Mouse (Mus musculus): Measurements from ENCODE around the gene Armc2. TPM values are rescaled to one million over a fixed set of nuclear protein-coding genes. Genes with fewer than 3 reads are reported as not detected.

The Armc2 gene
- total and polyA plus RNA-seq, 2 experiments from 2014 or later, result 1.7 to 3.3 TPM

GRCm38 (mm10) chr10:41992059-41992440, 26.2 kb downstream of the Armc2 start:
- H3K9me3 ChIP-seq (replicated peaks; ENCODE audit: control insufficient read depth, low read length), result no peaks in the 10 kb centered on the region
- peaks cover 25% of the 10 kb centered on the region for H3K4me1 ChIP-seq (ENCODE audit: control insufficient read depth, insufficient read depth)
- no peaks in the 10 kb centered on the region for H3K36me3 ChIP-seq (replicated peaks; ENCODE audit: control insufficient read depth, insufficient read depth, low read length)
- no peak overlapping the region for H3K4me2 ChIP-seq (ENCODE audit: low read depth, low read length)
- no peak for DNase-seq (ENCODE audit: low spot score)
- ATAC-seq (ENCODE audit: insufficient read depth, low read depth), result peak; percentile 12; the same call in 1 of the 2 replicates
- no peak overlapping the region for H3K9ac ChIP-seq (replicated peaks; ENCODE audit: low read depth, low read length)
- H3K27ac ChIP-seq (ENCODE audit: low read depth), result peak overlapping the region; percentile 68
- 73% methylated on average over 5 of the region's 5 CpGs for WGBS
- no peak overlapping the region for H3K4me3 ChIP-seq (ENCODE audit: low read depth, low read length)
- TF ChIP-seq EP300 (IDR thresholded peaks at IDR 0.05; ENCODE audit: low read depth) (no peak), CTCF (IDR thresholded peaks at IDR 0.05; ENCODE audit: low read depth) (no peak)
- no peaks in the 10 kb centered on the region for H3K27me3 ChIP-seq (ENCODE audit: control insufficient read depth, insufficient read depth, low read length)

DNA sequence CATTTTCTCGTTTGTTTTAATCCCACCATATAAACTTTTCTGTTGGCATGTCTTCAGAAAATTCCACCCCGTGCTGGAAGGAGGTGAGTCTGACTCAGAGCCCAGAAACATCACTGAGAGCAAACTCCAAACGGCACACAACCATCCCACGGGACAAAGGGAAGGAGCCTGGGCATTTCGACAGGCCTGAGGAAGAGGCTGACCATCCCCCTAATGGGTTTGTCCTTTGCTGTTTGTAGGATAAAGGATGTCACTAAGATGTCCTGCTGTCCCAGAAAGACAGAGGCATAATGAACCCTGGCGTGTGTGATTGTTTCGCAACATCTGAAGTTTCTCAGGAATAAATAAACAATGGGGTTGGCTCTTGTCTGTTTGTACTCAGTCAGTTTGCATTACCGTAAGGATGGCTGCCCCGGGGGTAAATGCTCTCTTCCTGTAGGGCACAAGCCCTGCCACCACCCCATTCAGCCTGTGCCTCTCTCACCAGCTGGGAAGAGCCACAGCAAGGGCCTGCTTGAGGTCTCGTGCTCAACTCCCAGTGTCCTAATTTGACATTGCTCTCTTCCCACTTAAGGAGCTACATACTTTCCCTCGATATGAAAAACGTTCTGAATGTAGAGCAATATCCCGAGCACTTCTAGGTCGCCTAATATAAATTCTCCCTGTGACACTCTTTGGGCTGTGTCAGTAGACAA, 26.7 kb downstream of the Armc2 start:
- DNase-seq (ENCODE audit: low spot score) (peak; percentile 63), ATAC-seq (ENCODE audit: insufficient read depth, low read depth) (peak; percentile 47)
- H3K27me3 ChIP-seq (ENCODE audit: control insufficient read depth, insufficient read depth, low read length), result no peaks in the 10 kb centered on the region
- no peak overlapping the region for H3K9ac ChIP-seq (replicated peaks; ENCODE audit: low read depth, low read length)
- no peaks in the 10 kb centered on the region for H3K36me3 ChIP-seq (replicated peaks; ENCODE audit: control insufficient read depth, insufficient read depth, low read length)
- peak overlapping the region; percentile 68 for H3K27ac ChIP-seq (ENCODE audit: low read depth)
- no peak overlapping the region for H3K4me3 ChIP-seq (ENCODE audit: low read depth, low read length)
- no peaks in the 10 kb centered on the region for H3K9me3 ChIP-seq (replicated peaks; ENCODE audit: control insufficient read depth, low read length)
- WGBS, result 32% methylated on average over 14 of the region's 14 CpGs
- peaks cover 20% of the 10 kb centered on the region for H3K4me1 ChIP-seq (ENCODE audit: control insufficient read depth, insufficient read depth)
- H3K4me2 ChIP-seq (ENCODE audit: low read depth, low read length), result no peak overlapping the region
- TF ChIP-seq CTCF (IDR thresholded peaks at IDR 0.05; ENCODE audit: low read depth), result no peak
- TF ChIP-seq EP300 (IDR thresholded peaks at IDR 0.05; ENCODE audit: low read depth), result no peak

DNA sequence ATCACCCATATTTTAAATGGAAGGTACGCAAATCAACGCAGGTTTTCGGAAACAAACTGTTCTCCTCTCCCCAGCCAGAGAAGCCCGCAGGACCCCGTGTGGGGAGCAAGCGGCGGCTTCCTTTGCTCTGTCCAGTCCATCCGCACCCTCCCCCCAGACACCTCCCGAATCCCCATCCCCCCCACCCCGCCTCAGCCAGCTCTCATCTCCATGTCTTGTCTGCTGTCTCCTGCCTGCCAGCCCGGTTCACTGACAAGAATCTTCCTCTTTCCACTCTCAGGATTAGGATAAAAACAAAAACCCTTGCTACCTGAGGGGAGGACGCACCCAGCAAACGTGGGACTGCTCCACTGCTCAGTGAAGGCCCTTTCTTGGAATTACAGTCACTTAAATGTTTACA, 27.3 kb downstream of the Armc2 start:
- 54% methylated on average over 13 of the region's 13 CpGs for WGBS
- ATAC-seq (ENCODE audit: insufficient read depth, low read depth), result no peak

DNA sequence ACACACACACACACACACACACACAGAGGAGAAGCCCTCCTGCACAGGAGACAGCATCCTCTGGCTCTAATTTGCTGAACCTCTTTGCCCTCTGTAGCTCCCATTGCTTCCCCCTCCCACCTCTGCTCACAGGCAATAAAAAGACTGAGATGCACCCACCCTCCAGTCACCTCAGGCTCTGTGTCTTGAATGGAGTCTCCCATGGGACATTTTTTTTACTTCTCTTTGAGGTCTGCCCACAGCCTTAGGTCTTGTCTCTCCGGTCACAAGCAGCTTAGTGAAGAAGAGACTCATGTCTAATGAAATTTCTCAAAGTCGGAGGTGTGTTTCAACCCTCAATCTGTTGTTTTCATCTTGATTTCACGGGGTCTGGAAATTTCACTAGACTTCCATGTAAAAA, 29.3 kb downstream of the Armc2 start:
- Histone ChIP-seq H3K27me3 (ENCODE audit: control insufficient read depth, insufficient read depth, low read length) (no peaks in the 10 kb centered on the region), H3K9me3 (replicated peaks; ENCODE audit: control insufficient read depth, low read length) (no peaks in the 10 kb centered on the region), H3K4me1 (ENCODE audit: control insufficient read depth, insufficient read depth) (peaks cover 14% of the 10 kb centered on the region), H3K9ac (replicated peaks; ENCODE audit: low read depth, low read length) (no peak overlapping the region), H3K36me3 (replicated peaks; ENCODE audit: control insufficient read depth, insufficient read depth, low read length) (no peaks in the 10 kb centered on the region), H3K4me2 (ENCODE audit: low read depth, low read length) (no peak overlapping the region), H3K4me3 (ENCODE audit: low read depth, low read length) (no peak overlapping the region), H3K27ac (ENCODE audit: low read depth) (no peak overlapping the region)
- ATAC-seq (ENCODE audit: insufficient read depth, low read depth), result no peak
- TF ChIP-seq EP300 (IDR thresholded peaks at IDR 0.05; ENCODE audit: low read depth) (no peak), CTCF (IDR thresholded peaks at IDR 0.05; ENCODE audit: low read depth) (no peak)
- DNase-seq (ENCODE audit: low spot score), result no peak
- 93% methylated on average over 3 of the region's 3 CpGs for WGBS

More for the DNA sequence above, 27.3 kb downstream of the Armc2 start:
- H3K27me3 ChIP-seq (ENCODE audit: control insufficient read depth, insufficient read depth, low read length), result no peaks in the 10 kb centered on the region
- H3K36me3 ChIP-seq (replicated peaks; ENCODE audit: control insufficient read depth, insufficient read depth, low read length), result no peaks in the 10 kb centered on the region
- TF ChIP-seq EP300 (IDR thresholded peaks at IDR 0.05; ENCODE audit: low read depth) (no peak), CTCF (IDR thresholded peaks at IDR 0.05; ENCODE audit: low read depth) (no peak)
- peak overlapping the region; percentile 68; the same call in 1 of the 2 replicates for H3K27ac ChIP-seq (ENCODE audit: low read depth)
- DNase-seq (ENCODE audit: low spot score), result no peak
- H3K9me3 ChIP-seq (replicated peaks; ENCODE audit: control insufficient read depth, low read length), result no peaks in the 10 kb centered on the region
- no peak overlapping the region for H3K4me2 ChIP-seq (ENCODE audit: low read depth, low read length)
- H3K9ac ChIP-seq (replicated peaks; ENCODE audit: low read depth, low read length), result no peak overlapping the region
- H3K4me1 ChIP-seq (ENCODE audit: control insufficient read depth, insufficient read depth), result peaks cover 14% of the 10 kb centered on the region
- H3K4me3 ChIP-seq (ENCODE audit: low read depth, low read length), result no peak overlapping the region

- ATAC-seq (ENCODE audit: insufficient read depth, low read depth), result no peak
- H3K4me1 ChIP-seq (ENCODE audit: control insufficient read depth, insufficient read depth), result peaks cover 5% of the 10 kb centered on the region; the same call in 1 of the 2 replicates
These were observed 32.1 kb downstream of the Armc2 start for GRCm38 (mm10) chr10:41986126-41986525.

DNA sequence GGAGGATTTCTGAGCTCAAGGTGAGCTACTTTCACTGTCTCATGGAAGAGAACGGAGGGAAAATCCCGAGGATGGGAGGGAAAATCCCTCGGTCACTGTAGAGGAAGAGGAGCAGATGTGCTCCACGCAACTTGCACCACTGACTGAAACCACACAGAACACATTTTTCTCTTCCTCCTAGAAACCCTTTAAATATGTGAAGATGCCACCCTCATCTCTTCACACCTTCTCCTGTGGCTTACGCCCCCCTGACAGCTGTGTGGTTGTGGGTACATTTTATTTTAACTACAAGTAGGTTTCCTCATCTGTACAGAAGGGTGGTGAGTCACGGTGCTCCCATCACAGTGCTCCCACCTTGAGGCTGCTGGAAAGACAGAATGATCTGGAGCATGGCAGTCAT, 34.0 kb downstream of the Armc2 start:
- H3K4me2 ChIP-seq (ENCODE audit: low read depth, low read length), result no peak overlapping the region
- DNase-seq (ENCODE audit: low spot score) (no peak), ATAC-seq (ENCODE audit: insufficient read depth, low read depth) (no peak)
- peaks cover 5% of the 10 kb centered on the region; the same call in 1 of the 2 replicates for H3K4me1 ChIP-seq (ENCODE audit: control insufficient read depth, insufficient read depth)
- H3K36me3 ChIP-seq (replicated peaks; ENCODE audit: control insufficient read depth, insufficient read depth, low read length), result no peaks in the 10 kb centered on the region
- H3K9me3 ChIP-seq (replicated peaks; ENCODE audit: control insufficient read depth, low read length), result no peaks in the 10 kb centered on the region
- WGBS, result 88% methylated on average over 6 of the region's 6 CpGs
- no peak overlapping the region for H3K27ac ChIP-seq (ENCODE audit: low read depth)
- no peak overlapping the region for H3K4me3 ChIP-seq (ENCODE audit: low read depth, low read length)
- no peak for TF ChIP-seq CTCF (IDR thresholded peaks at IDR 0.05; ENCODE audit: low read depth)
- no peak for TF ChIP-seq EP300 (IDR thresholded peaks at IDR 0.05; ENCODE audit: low read depth)
- H3K27me3 ChIP-seq (ENCODE audit: control insufficient read depth, insufficient read depth, low read length), result no peaks in the 10 kb centered on the region
- no peak overlapping the region for H3K9ac ChIP-seq (replicated peaks; ENCODE audit: low read depth, low read length)

More at GRCm38 (mm10) chr10:41986126-41986525, 32.1 kb downstream of the Armc2 start:
- WGBS, result 82% methylated on average over 8 of the region's 8 CpGs
- no peak overlapping the region for H3K9ac ChIP-seq (replicated peaks; ENCODE audit: low read depth, low read length)
- H3K27ac ChIP-seq (ENCODE audit: low read depth), result no peak overlapping the region
- no peaks in the 10 kb centered on the region for H3K27me3 ChIP-seq (ENCODE audit: control insufficient read depth, insufficient read depth, low read length)
- no peak for DNase-seq (ENCODE audit: low spot score)
- H3K4me2 ChIP-seq (ENCODE audit: low read depth, low read length), result no peak overlapping the region
- no peak for TF ChIP-seq EP300 (IDR thresholded peaks at IDR 0.05; ENCODE audit: low read depth)
- TF ChIP-seq CTCF (IDR thresholded peaks at IDR 0.05; ENCODE audit: low read depth), result no peak
- H3K4me3 ChIP-seq (ENCODE audit: low read depth, low read length), result no peak overlapping the region
- H3K36me3 ChIP-seq (replicated peaks; ENCODE audit: control insufficient read depth, insufficient read depth, low read length), result no peaks in the 10 kb centered on the region
- no peaks in the 10 kb centered on the region for H3K9me3 ChIP-seq (replicated peaks; ENCODE audit: control insufficient read depth, low read length)
